Mouse (Mus musculus) cerebellum, postnatal 25 days (tissue): ENCODE measurements around the gene Surf2.

Experiments
- DNase-seq, 2 experiments: peaks; one replicate each; pipeline ENCODE4 v3.0.0; 2021; ENCODE audit warnings: mixed read lengths in 2 of 2

Gene Surf2

GRCm38 (mm10) chr2:26914148-26914941, 1.8 kb upstream of the Surf2 start:
- DNase-seq: no peak

- no peak for DNase-seq
Observed at GRCm38 (mm10) chr2:26916738-26917137, 571 bp downstream of the Surf2 start.

- DNase-seq: no peak
Observed at GRCm38 (mm10) chr2:26919684-26920083, 3.5 kb downstream of the Surf2 start.

GRCm38 (mm10) chr2:26920190-26920855, 4.2 kb downstream of the Surf2 start:
- DNase-seq: no peak

GRCm38 (mm10) chr2:26921784-26922183, 5.6 kb downstream of the Surf2 start:
- no peak for DNase-seq

GRCm38 (mm10) chr2:26927745-26928476, 11.7 kb downstream of the Surf2 start:
- no peak for DNase-seq

GRCm38 (mm10) chr2:26930390-26930789, 14.2 kb downstream of the Surf2 start:
- DNase-seq: peak; percentile 66 to 84

GRCm38 (mm10) chr2:26932473-26933303, 16.5 kb downstream of the Surf2 start:
- peak in 1 of 2 experiments; percentile 69 for DNase-seq

- peak; percentile 94 to 98 for DNase-seq
Observed at GRCm38 (mm10) chr2:26933304-26934055, 17.3 kb downstream of the Surf2 start, which contains the start of the genes Surf4 and Stkld1. Gene Surf4, minus strand, starts transcription at chr2:26933928. Gene Stkld1, plus strand, starts transcription at chr2:26934047.

- no peak for DNase-seq
Observed at GRCm38 (mm10) chr2:26935286-26935685, 19.1 kb downstream of the Surf2 start.

- no peak for DNase-seq
Observed at GRCm38 (mm10) chr2:26936425-26936824, 20.3 kb downstream of the Surf2 start.

- no peak for DNase-seq
Observed at GRCm38 (mm10) chr2:26941539-26941938, 25.4 kb downstream of the Surf2 start.

GRCm38 (mm10) chr2:26943253-26943652, 27.1 kb downstream of the Surf2 start:
- DNase-seq: no peak

- peak in 1 of 2 experiments; percentile 49 for DNase-seq
Observed at GRCm38 (mm10) chr2:26950411-26950810, 34.2 kb downstream of the Surf2 start.

GRCm38 (mm10) chr2:26951346-26951905, 35.3 kb downstream of the Surf2 start:
- peak; percentile 35 to 53 for DNase-seq

- DNase-seq: no peak
Observed at GRCm38 (mm10) chr2:26952193-26952592, 36.0 kb downstream of the Surf2 start.

GRCm38 (mm10) chr2:26952866-26953265, 36.7 kb downstream of the Surf2 start:
- peak; percentile 16 to 38 for DNase-seq

- no peak for DNase-seq
Observed at GRCm38 (mm10) chr2:26954735-26955395, 38.7 kb downstream of the Surf2 start.

GRCm38 (mm10) chr2:26956811-26957487, 40.8 kb downstream of the Surf2 start:
- no peak for DNase-seq

GRCm38 (mm10) chr2:26957488-26957859, 41.3 kb downstream of the Surf2 start:
- DNase-seq: no peak
